Mouse (Mus musculus) heart, postnatal 0 days (tissue): ENCODE results near the gene Nipal1. TPM values are rescaled to one million over a fixed set of nuclear protein-coding genes. Genes with fewer than 3 reads are reported as not detected.

ENCODE experiments used
- ATAC-seq: fragments of 200-750 bp; cut with Nextera tagmentation; 2 replicates; pipeline ENCODE4 v1.8.0; 2017; ENCODE audit warnings: low read depth, moderate number of reproducible peaks, moderate library complexity; ENCODE audit not compliant: insufficient read depth
- DNase-seq: peaks from one replicate; pipeline ENCODE4 v3.0.0-alpha.2; 2016; ENCODE audit warnings: low spot score
- H3K27ac ChIP-seq: fragments of 300-500 bp; sonication (generic); 2 replicates; pipeline ENCODE4 v1.5.1; 2014; ENCODE audit warnings: low read depth, mild to moderate bottlenecking
- H3K27me3 ChIP-seq: fragments of 300-500 bp; sonication (generic); 2 replicates; pipeline ENCODE4 v1.6.1; 2014; ENCODE audit warnings: low read length, mixed read lengths; ENCODE audit not compliant: control insufficient read depth, insufficient read depth
- H3K36me3 ChIP-seq: fragments of 300-500 bp; sonication (generic); replicated peaks from 2 replicates; pipeline ENCODE4 v1.6.1; 2014; ENCODE audit warnings: low read length, mixed read lengths; ENCODE audit not compliant: control insufficient read depth, insufficient read depth
- H3K4me1 ChIP-seq: fragments of 300-500 bp; sonication (generic); 2 replicates; pipeline ENCODE4 v1.6.1; 2014; ENCODE audit warnings: antibody characterized with exemption; ENCODE audit not compliant: control insufficient read depth, insufficient read depth
- H3K4me2 ChIP-seq: fragments of 300-500 bp; sonication (generic); 2 replicates; pipeline ENCODE4 v1.6.1; 2014; ENCODE audit warnings: low read depth, mild to moderate bottlenecking, low read length, moderate library complexity
- H3K4me3 ChIP-seq: fragments of 300-500 bp; sonication (generic); 2 replicates; pipeline ENCODE4 v1.5.1; 2014; ENCODE audit warnings: low read depth, low read length
- H3K9ac ChIP-seq: fragments of 300-500 bp; sonication (generic); replicated peaks from 2 replicates; pipeline ENCODE4 v1.6.1; 2014; ENCODE audit warnings: low read depth, low read length, mixed read lengths
- H3K9me3 ChIP-seq: fragments of 300-500 bp; sonication (generic); replicated peaks from 2 replicates; pipeline ENCODE4 v1.6.1; 2016; ENCODE audit warnings: low read length; ENCODE audit not compliant: control insufficient read depth
- CTCF ChIP-seq: IDR thresholded peaks from 2 replicates; pipeline ENCODE4 v1.5.1; 2016; ENCODE audit warnings: antibody characterized with exemption, control low read depth, low read depth
- EP300 ChIP-seq: IDR thresholded peaks from 2 replicates; pipeline ENCODE4 v1.6.1; 2016; ENCODE audit warnings: antibody characterized with exemption, low read depth
- WGBS: fragments of 180-500 bp; shearing (Covaris S2); extraction: QIAGEN DNeasy Blood & Tissue Kit; methylation state at CpG from one replicate; pipeline ENCODE4 v1.1.7; 2014; 5-methylcytosine and 5-hydroxymethylcytosine counted together
- polyA plus RNA-seq: library from polyadenylated mRNA; unstranded; fragments of >200 nt; fragmentation: Nextera tagmentation; extraction: Ambion mirVana; gene quantifications from 2 replicates; pipeline ENCODE4 v1.2.1, GENCODE M21; 2015
- total RNA-seq: library from RNA; depleted of rRNA; stranded (reverse); fragments of >200 nt; gene quantifications from 2 replicates; pipeline ENCODE4 v1.2.3, GENCODE M21; 2014; ENCODE audit warnings: low replicate concordance; rRNA removed

Gene Nipal1
- total RNA-seq (0.46 TPM in 1 of 2 replicates, not detected in the other), polyA plus RNA-seq (0.08 TPM in 1 of 2 replicates, not detected in the other)

DNA sequence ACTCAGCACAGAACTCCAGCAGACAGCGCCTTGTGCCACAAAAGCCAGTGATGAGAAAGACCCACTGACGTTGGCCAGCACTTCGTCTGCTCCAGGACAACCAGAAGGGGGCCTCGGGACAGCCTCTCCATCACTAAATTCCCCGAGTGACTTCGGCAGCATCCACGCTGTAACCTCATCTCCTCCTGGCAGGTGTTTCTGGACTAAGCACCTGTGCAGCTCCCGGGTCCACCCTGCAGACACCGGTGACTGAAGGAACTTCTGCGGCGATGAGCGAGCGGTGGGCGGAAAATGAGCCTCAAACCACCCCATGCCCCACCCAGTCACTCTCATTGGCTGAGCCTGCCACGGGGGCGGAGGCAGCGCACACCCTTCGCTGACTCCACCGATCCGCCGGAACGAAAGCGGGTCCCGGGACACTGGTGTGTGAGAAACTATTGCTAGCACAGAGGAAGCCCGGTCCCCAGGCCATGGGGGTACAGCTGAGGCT lies at the start of gene Nipal1:
Gene Nipal1 (plus strand): TSS at position 378 of the 490 bp plus-strand sequence.
- Histone ChIP-seq H3K9me3 (no peaks in the 10 kb centered on the region), H3K9ac (peak within 1 kb of the TSS; percentile 33), H3K27me3 (peaks cover 35% of the 10 kb centered on the region), H3K36me3 (no peaks in the 10 kb centered on the region), H3K4me1 (no peaks in the 10 kb centered on the region), H3K4me2 (peak within 1 kb of the TSS; percentile 95), H3K27ac (no peak within 1 kb of the TSS), H3K4me3 (peak within 1 kb of the TSS; percentile 61)
- DNase-seq (peak; percentile 48), ATAC-seq (peak; percentile 89)
- WGBS: under 1% methylated on average over 25 of the region's 25 CpGs
- no peak for TF ChIP-seq EP300
- TF ChIP-seq CTCF: no peak

DNA sequence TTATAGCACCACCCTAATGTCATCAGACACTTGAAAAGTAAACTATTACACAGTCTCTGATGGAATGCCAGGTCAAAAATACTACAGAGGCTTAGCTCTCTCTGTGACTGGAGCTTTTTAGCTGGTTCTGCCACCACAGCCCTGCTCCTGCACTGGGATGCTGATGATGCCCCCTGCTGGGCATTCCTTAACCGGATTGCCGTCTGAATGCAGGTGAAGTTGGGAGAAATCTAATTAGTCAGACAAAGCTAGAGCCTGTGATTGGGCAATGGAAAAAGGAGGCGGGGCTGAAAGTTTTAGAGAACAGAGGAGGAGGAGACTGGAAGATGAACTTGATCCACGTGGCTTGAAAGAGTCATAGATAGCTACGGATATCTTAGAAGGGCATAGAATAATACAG lies 46.6 kb upstream of the Nipal1 start:
- ATAC-seq (peak; percentile 79), DNase-seq (peak; percentile 20)
- Histone ChIP-seq H3K4me3 (no peak overlapping the region), H3K9ac (no peak overlapping the region), H3K27ac (no peak overlapping the region), H3K27me3 (no peaks in the 10 kb centered on the region), H3K4me2 (no peak overlapping the region), H3K4me1 (no peaks in the 10 kb centered on the region), H3K36me3 (no peaks in the 10 kb centered on the region), H3K9me3 (no peaks in the 10 kb centered on the region)
- no peak for TF ChIP-seq EP300
- peak; percentile 69 for TF ChIP-seq CTCF
- 7% methylated on average over 5 of the region's 5 CpGs for WGBS

GRCm38 (mm10) chr5:72603138-72603537 lies 44.5 kb upstream of the Nipal1 start:
- DNase-seq (no peak), ATAC-seq (no peak)
- Histone ChIP-seq H3K4me3 (no peak overlapping the region), H3K4me2 (no peak overlapping the region), H3K27me3 (no peaks in the 10 kb centered on the region), H3K9me3 (no peaks in the 10 kb centered on the region), H3K27ac (no peak overlapping the region), H3K36me3 (no peaks in the 10 kb centered on the region), H3K9ac (no peak overlapping the region), H3K4me1 (no peaks in the 10 kb centered on the region)
- TF ChIP-seq CTCF: no peak
- no peak for TF ChIP-seq EP300
- 88% methylated on average over 4 of the region's 4 CpGs for WGBS

- DNase-seq (no peak), ATAC-seq (no peak)
- no peak overlapping the region for H3K4me2 ChIP-seq
- no peaks in the 10 kb centered on the region for H3K9me3 ChIP-seq
- no peaks in the 10 kb centered on the region for H3K27me3 ChIP-seq
- H3K36me3 ChIP-seq: no peaks in the 10 kb centered on the region
- H3K4me1 ChIP-seq: no peaks in the 10 kb centered on the region
- TF ChIP-seq EP300 (no peak), CTCF (no peak)
- H3K27ac ChIP-seq: no peak overlapping the region
- 58% methylated on average over 4 of the region's 4 CpGs for WGBS
- no peak overlapping the region for H3K9ac ChIP-seq
- H3K4me3 ChIP-seq: no peak overlapping the region
Measured at GRCm38 (mm10) chr5:72617413-72617812, 30.2 kb upstream of the Nipal1 start.

- Histone ChIP-seq H3K4me1 (no peaks in the 10 kb centered on the region), H3K36me3 (no peaks in the 10 kb centered on the region), H3K9me3 (no peaks in the 10 kb centered on the region), H3K27me3 (no peaks in the 10 kb centered on the region), H3K4me3 (no peak overlapping the region), H3K9ac (no peak overlapping the region), H3K27ac (no peak overlapping the region), H3K4me2 (no peak overlapping the region)
- TF ChIP-seq EP300 (no peak), CTCF (no peak)
- DNase-seq: no peak
- 81% methylated on average over 1 of the region's 1 CpGs for WGBS
- no peak for ATAC-seq
Measured at GRCm38 (mm10) chr5:72621022-72621421, 26.6 kb upstream of the Nipal1 start.

GRCm38 (mm10) chr5:72630026-72630425 lies 17.6 kb upstream of the Nipal1 start:
- H3K27me3 ChIP-seq: no peaks in the 10 kb centered on the region
- no peak for ATAC-seq
- H3K4me2 ChIP-seq: no peak overlapping the region
- H3K4me1 ChIP-seq: no peaks in the 10 kb centered on the region
- TF ChIP-seq CTCF: no peak
- TF ChIP-seq EP300: no peak
- WGBS: 61% methylated on average over 6 of the region's 6 CpGs
- H3K9ac ChIP-seq: no peak overlapping the region
- DNase-seq: no peak
- H3K36me3 ChIP-seq: no peaks in the 10 kb centered on the region
- H3K9me3 ChIP-seq: no peaks in the 10 kb centered on the region
- H3K4me3 ChIP-seq: no peak overlapping the region
- H3K27ac ChIP-seq: no peak overlapping the region
